ENCODE assay signal across 13 mouse cellular contexts in the genomic region with DNA sequence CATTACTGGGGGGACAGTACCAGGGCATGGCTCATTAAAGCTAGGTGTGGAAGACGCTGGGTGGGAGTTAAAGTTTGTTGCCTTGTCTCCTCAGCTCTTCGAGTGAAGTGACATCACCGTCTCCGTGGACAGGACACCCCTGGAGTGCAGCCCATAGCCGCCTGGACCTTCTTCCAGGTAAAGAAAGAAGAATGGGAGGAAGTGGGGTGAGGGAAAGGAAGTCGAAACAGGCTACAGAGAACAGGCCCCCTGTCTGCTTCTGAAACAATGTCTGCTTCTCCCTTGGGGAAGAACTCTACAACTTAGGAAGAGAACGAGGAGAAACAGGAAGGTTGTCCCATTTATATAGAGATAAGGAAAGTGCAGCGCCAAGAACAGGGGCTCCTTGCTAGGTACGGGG. TPM values are rescaled to one million over a fixed set of nuclear protein-coding genes. Genes with fewer than 3 reads are reported as not detected.
DNase-seq lines count a peak whose midpoint lies in the region; ATAC-seq and TF ChIP-seq lines count a peak whose summit lies in the region.
"Had no signal": no experiment of that assay in that cellular context is flagged by ENCODE, and none has a peak within 500 bp of the region (broad histone marks: within the 10 kb centered on the region; RNA-seq: fewer than 3 reads in every experiment).

No protein-coding gene starts in this region.

- no peaks in the 10 kb centered on the region for H3K9me3 ChIP-seq in liver, embryonic 11.5 days (ENCODE audit: control insufficient read depth, low read length)
- H3K9me3 ChIP-seq in liver, embryonic 12.5 days (replicated peaks) = no peaks in the 10 kb centered on the region
- H3K9me3 ChIP-seq in embryonic facial prominence, embryonic 15.5 days (replicated peaks) = no peaks in the 10 kb centered on the region
- no peaks in the 10 kb centered on the region for H3K9me3 ChIP-seq in heart, embryonic 15.5 days (replicated peaks)
- H3K9me3 ChIP-seq: liver, embryonic 15.5 days had no signal

- no peak for ATAC-seq in liver, embryonic 11.5 days (replicated peaks; ENCODE audit: low FRiP score)
- ATAC-seq in liver, embryonic 12.5 days = no peak
- no peak for ATAC-seq in embryonic facial prominence, embryonic 15.5 days (ENCODE audit: insufficient number of reproducible peaks, low FRiP score, low TSS enrichment, low read depth)
- 0 out of 2 replicates have a peak, but pooled peaks have one; percentile 28 for ATAC-seq in heart, embryonic 15.5 days (replicated peaks; ENCODE audit: insufficient number of reproducible peaks, insufficient read depth, low FRiP score, low read depth)
- ATAC-seq in monocyte, adult 5-6 weeks (replicated peaks; ENCODE audit: insufficient number of reproducible peaks, low FRiP score, low TSS enrichment, poor library complexity, severe bottlenecking) = no peak

- DNase-seq in liver, embryonic 11.5 days (ENCODE audit: low spot score) = no peak
- DNase-seq in cerebellum, adult 9-11 months = no peak
- DNase-seq: cerebellum, postnatal 10 days; gastrocnemius, postnatal 25 days; kidney, adult 18-20 months; midbrain, embryonic 14.5 days; retina, postnatal 1 day had no signal

- peak overlapping the region; percentile 45; the same call in 1 of the 2 replicates for H3K27ac ChIP-seq in liver, embryonic 11.5 days (ENCODE audit: low read depth, low read length)
- no peak overlapping the region for H3K27ac ChIP-seq in liver, embryonic 12.5 days
- peak overlapping the region; percentile 44 for H3K27ac ChIP-seq in embryonic facial prominence, embryonic 15.5 days (replicated peaks)
- peak overlapping the region; percentile 84 for H3K27ac ChIP-seq in heart, embryonic 15.5 days
- peak overlapping the region; percentile 81 for H3K27ac ChIP-seq in olfactory bulb, adult 2 months (ENCODE audit: insufficient read depth, low read depth, low read length)
- H3K27ac ChIP-seq: liver, embryonic 15.5 days had no signal

- peaks cover 10% of the 10 kb centered on the region for H3K4me1 ChIP-seq in liver, embryonic 11.5 days (replicated peaks; ENCODE audit: control insufficient read depth, insufficient read depth, low read length)
- peaks cover 19% of the 10 kb centered on the region for H3K4me1 ChIP-seq in liver, embryonic 12.5 days
- H3K4me1 ChIP-seq in embryonic facial prominence, embryonic 15.5 days = peaks cover 16% of the 10 kb centered on the region; the same call in 1 of the 2 replicates
- H3K4me1 ChIP-seq in heart, embryonic 15.5 days (replicated peaks) = peaks cover 41% of the 10 kb centered on the region
- peaks cover 53% of the 10 kb centered on the region for H3K4me1 ChIP-seq in olfactory bulb, adult 2 months (ENCODE audit: control insufficient read depth, insufficient read depth, low read length)

- TF ChIP-seq CTCF in olfactory bulb, adult 2 months (IDR thresholded peaks at IDR 0.05; ENCODE audit: insufficient read depth, low read depth, low read length) = no peak

- no peaks in the 10 kb centered on the region for H3K36me3 ChIP-seq in liver, embryonic 11.5 days (ENCODE audit: control insufficient read depth, insufficient read depth, low read length)
- no peaks in the 10 kb centered on the region for H3K36me3 ChIP-seq in liver, embryonic 12.5 days
- no peaks in the 10 kb centered on the region for H3K36me3 ChIP-seq in embryonic facial prominence, embryonic 15.5 days
- H3K36me3 ChIP-seq in heart, embryonic 15.5 days = no peaks in the 10 kb centered on the region; the same call in 1 of the 2 replicates
- H3K36me3 ChIP-seq: liver, embryonic 15.5 days had no signal

- WGBS in liver, embryonic 11.5 days = 50% methylated on average over 9 of the region's 9 CpGs
- 38% methylated on average over 9 of the region's 9 CpGs for WGBS in liver, embryonic 12.5 days (ENCODE audit: insufficient replicate concordance)
- WGBS in embryonic facial prominence, embryonic 15.5 days = 72% methylated on average over 9 of the region's 9 CpGs
- WGBS in heart, embryonic 15.5 days = 58% methylated on average over 9 of the region's 9 CpGs
- WGBS in olfactory bulb, adult 2 months = 79% methylated on average over 9 of the region's 9 CpGs

- H3K4me3 ChIP-seq in liver, embryonic 11.5 days (ENCODE audit: low read depth, low read length) = no peak overlapping the region
- no peak overlapping the region for H3K4me3 ChIP-seq in liver, embryonic 12.5 days
- no peak overlapping the region for H3K4me3 ChIP-seq in embryonic facial prominence, embryonic 15.5 days (replicated peaks)
- no peak overlapping the region for H3K4me3 ChIP-seq in heart, embryonic 15.5 days
- H3K4me3 ChIP-seq in olfactory bulb, adult 2 months (ENCODE audit: insufficient read depth, low read depth, low read length) = no peak overlapping the region
- H3K4me3 ChIP-seq: liver, embryonic 15.5 days had no signal

- TF ChIP-seq POLR2A in olfactory bulb, adult 2 months (IDR thresholded peaks at IDR 0.05; ENCODE audit: insufficient read depth, low read depth, low read length) = no peak

- no peak overlapping the region for H3K9ac ChIP-seq in liver, embryonic 11.5 days (ENCODE audit: low read depth, low read length)
- H3K9ac ChIP-seq in liver, embryonic 12.5 days = no peak overlapping the region
- no peak overlapping the region for H3K9ac ChIP-seq in embryonic facial prominence, embryonic 15.5 days
- H3K9ac ChIP-seq in heart, embryonic 15.5 days = no peak overlapping the region
- H3K9ac ChIP-seq: liver, embryonic 15.5 days had no signal

- no peak overlapping the region for H3K4me2 ChIP-seq in liver, embryonic 11.5 days
- H3K4me2 ChIP-seq in liver, embryonic 12.5 days = no peak overlapping the region
- no peak overlapping the region for H3K4me2 ChIP-seq in embryonic facial prominence, embryonic 15.5 days (replicated peaks)
- no peak overlapping the region for H3K4me2 ChIP-seq in heart, embryonic 15.5 days
- H3K4me2 ChIP-seq: liver, embryonic 15.5 days had no signal

- no peaks in the 10 kb centered on the region for H3K27me3 ChIP-seq in liver, embryonic 11.5 days (replicated peaks; ENCODE audit: control insufficient read depth, insufficient read depth, low read length)
- no peaks in the 10 kb centered on the region for H3K27me3 ChIP-seq in liver, embryonic 12.5 days (replicated peaks)
- no peaks in the 10 kb centered on the region for H3K27me3 ChIP-seq in embryonic facial prominence, embryonic 15.5 days
- no peaks in the 10 kb centered on the region for H3K27me3 ChIP-seq in heart, embryonic 15.5 days
- H3K27me3 ChIP-seq: liver, embryonic 15.5 days had no signal

RNA-seq across cellular contexts. Expression of gene Gdpd5, which starts 29.1 kb away (rescaled TPM):
- 5.7 and 7.5 TPM in 2 replicates for polyA plus RNA-seq in liver, embryonic 11.5 days (2014; fragmentation: Nextera tagmentation; extraction: Ambion mirVana)
- polyA plus RNA-seq in liver, embryonic 12.5 days (2016; fragmentation: Nextera tagmentation; extraction: Ambion mirVana) = 2.6 and 3.1 TPM in 2 replicates
- polyA plus RNA-seq in embryonic facial prominence, embryonic 15.5 days (2015; fragmentation: Nextera tagmentation; extraction: Ambion mirVana) = 15.1 and 17.5 TPM in 2 replicates
- 20.8 and 26.1 TPM in 2 replicates for polyA plus RNA-seq in heart, embryonic 15.5 days (2015; fragmentation: Nextera tagmentation; extraction: Ambion mirVana)
- not detected in 2 replicates for polyA plus RNA-seq in olfactory bulb, adult 2 months (2012; ENCODE audit: insufficient read depth, insufficient read length, low replicate concordance, missing spikeins)
- 1.3 to 1.6 TPM (median 1.5 TPM) in 3 replicates for total RNA-seq in monocyte, adult 5-6 weeks (2017)

RNA-seq across cellular contexts. Expression of gene Klhl35, which starts 55.5 kb away (rescaled TPM):
- 0.23 and 0.32 TPM in 2 replicates for polyA plus RNA-seq in liver, embryonic 11.5 days (2014; fragmentation: Nextera tagmentation; extraction: Ambion mirVana)
- polyA plus RNA-seq in liver, embryonic 12.5 days (2016; fragmentation: Nextera tagmentation; extraction: Ambion mirVana) = 0.14 and 0.32 TPM in 2 replicates
- 0.96 and 1.4 TPM in 2 replicates for polyA plus RNA-seq in embryonic facial prominence, embryonic 15.5 days (2015; fragmentation: Nextera tagmentation; extraction: Ambion mirVana)
- polyA plus RNA-seq in heart, embryonic 15.5 days (2015; fragmentation: Nextera tagmentation; extraction: Ambion mirVana) = 0.63 and 0.73 TPM in 2 replicates
- polyA plus RNA-seq in olfactory bulb, adult 2 months (2012; ENCODE audit: insufficient read depth, insufficient read length, low replicate concordance, missing spikeins) = not detected in 2 replicates
- total RNA-seq in monocyte, adult 5-6 weeks (2017) = 0.49 to 1.6 TPM in 2 of 3 replicates, not detected in the other
- total RNA-seq: gastrocnemius, postnatal 25 days had no signal

RNA-seq across cellular contexts. Expression of gene Serpinh1, which starts 57.3 kb away (rescaled TPM):
- polyA plus RNA-seq in liver, embryonic 11.5 days (2014; fragmentation: Nextera tagmentation; extraction: Ambion mirVana) = 224 and 232 TPM in 2 replicates
- polyA plus RNA-seq in liver, embryonic 12.5 days (2016; fragmentation: Nextera tagmentation; extraction: Ambion mirVana) = 249 and 251 TPM in 2 replicates
- 2,130 and 2,205 TPM in 2 replicates for polyA plus RNA-seq in embryonic facial prominence, embryonic 15.5 days (2015; fragmentation: Nextera tagmentation; extraction: Ambion mirVana)
- 1,031 and 1,221 TPM in 2 replicates for polyA plus RNA-seq in heart, embryonic 15.5 days (2015; fragmentation: Nextera tagmentation; extraction: Ambion mirVana)
- not detected in 2 replicates for polyA plus RNA-seq in olfactory bulb, adult 2 months (2012; ENCODE audit: insufficient read depth, insufficient read length, low replicate concordance, missing spikeins)
- total RNA-seq in monocyte, adult 5-6 weeks (2017) = not detected in 3 replicates
